Mouse (Mus musculus): ENCODE results near the gene Deaf1.

Gene Deaf1

GRCm38 (mm10) chr7:141339215-141339920 is 11.9 kb upstream of the Deaf1 start:
- DNase-seq, result no peak

- peak; percentile 91 for DNase-seq
Observed at GRCm38 (mm10) chr7:141338576-141339131, 11.2 kb upstream of the Deaf1 start, which contains the start of gene Eps8l2. Gene Eps8l2, plus strand, starts transcription at chr7:141338880.

GRCm38 (mm10) chr7:141337716-141338416 is 10.4 kb upstream of the Deaf1 start:
- DNase-seq, result peak; percentile 92

DNA sequence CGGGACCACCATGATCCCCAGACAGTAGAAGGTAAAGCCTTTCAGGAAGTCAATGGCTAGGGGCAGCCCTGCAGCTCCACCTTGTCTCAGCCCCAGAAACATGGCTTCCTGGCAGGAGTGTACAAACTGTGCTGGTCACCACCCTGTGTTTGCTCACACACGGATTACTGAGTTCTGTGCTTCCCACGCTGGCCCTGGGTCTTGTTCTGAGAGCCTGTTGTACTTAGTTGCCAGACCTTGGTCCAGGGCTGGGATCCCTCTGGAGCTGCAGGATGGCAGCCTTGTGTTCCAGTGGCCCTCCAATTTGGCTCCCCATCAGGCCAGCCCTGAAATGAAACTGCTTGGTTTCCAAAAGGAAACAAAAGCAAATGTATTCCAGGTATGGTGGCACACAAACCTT is 8.8 kb upstream of the Deaf1 start:
- DNase-seq, result peak; percentile 87

DNA sequence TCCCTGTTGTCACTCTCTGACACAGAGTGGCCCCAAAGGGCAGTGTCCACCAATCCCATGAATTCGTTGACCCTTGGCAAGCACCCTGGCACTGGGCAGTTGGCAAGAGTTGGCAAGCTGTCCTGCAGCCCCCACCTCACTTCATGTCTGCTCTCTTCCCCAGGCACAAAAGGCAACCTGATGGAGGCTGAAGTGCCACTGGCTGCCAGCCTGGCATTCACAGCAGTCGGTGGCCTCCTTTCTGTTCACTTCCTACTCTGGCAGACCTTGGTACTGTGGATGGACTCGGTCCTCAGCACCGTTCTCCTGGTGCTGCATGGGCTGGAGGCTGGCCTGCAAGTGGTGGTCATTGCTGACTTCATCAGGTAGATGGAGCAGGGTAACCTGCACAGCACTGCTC is 8.2 kb upstream of the Deaf1 start:
- DNase-seq, result peak; percentile 87

DNA sequence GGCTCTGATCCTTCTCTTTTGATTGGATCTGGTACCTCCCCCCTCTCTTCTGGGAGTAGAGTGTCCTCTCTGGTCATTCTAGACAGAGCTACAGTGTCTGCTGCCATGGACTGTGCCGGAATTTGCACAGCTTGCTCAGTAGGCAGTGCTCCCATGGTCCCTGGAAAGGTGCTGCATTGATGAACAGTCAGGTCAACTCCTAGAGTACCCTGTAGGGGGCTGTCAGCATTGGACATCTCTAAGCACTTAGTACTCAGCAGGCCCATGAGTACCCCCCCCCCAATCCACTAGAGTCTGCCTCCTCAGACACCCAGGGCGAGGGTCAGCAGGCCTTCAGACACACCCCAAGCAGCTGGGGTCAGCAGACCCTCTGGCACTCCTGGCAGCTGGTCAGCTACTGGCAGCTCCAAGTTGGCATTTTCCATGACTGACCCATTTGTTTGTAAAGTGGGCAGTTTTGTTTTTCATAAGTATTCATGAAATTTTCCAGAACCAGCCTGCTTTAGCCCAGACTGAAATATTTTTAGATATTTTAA is 7.6 kb upstream of the Deaf1 start:
- DNase-seq, result peak; percentile 87

DNA sequence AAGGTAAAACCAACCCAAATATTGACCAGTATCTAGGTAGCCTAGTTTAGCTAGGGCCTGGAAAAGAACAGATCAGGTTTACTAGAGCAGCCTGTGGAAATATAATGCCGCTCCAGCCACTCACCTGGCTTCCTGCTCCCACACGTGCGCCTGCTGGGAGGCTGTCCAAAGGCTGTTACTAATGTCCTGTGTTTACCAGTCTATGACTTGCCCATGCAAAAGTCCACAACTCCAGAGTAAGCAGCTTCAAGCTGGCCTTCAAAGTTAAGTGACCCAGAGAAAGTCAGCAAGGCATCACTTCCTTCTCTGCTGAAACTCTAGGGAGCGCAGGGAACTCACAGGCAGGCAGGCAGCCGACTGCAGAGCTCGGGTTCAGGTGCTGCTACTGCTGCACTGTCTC is 4.5 kb upstream of the Deaf1 start:
- no peak for DNase-seq

- DNase-seq, result no peak
Observed at GRCm38 (mm10) chr7:141330706-141331105, 3.2 kb upstream of the Deaf1 start.

DNA sequence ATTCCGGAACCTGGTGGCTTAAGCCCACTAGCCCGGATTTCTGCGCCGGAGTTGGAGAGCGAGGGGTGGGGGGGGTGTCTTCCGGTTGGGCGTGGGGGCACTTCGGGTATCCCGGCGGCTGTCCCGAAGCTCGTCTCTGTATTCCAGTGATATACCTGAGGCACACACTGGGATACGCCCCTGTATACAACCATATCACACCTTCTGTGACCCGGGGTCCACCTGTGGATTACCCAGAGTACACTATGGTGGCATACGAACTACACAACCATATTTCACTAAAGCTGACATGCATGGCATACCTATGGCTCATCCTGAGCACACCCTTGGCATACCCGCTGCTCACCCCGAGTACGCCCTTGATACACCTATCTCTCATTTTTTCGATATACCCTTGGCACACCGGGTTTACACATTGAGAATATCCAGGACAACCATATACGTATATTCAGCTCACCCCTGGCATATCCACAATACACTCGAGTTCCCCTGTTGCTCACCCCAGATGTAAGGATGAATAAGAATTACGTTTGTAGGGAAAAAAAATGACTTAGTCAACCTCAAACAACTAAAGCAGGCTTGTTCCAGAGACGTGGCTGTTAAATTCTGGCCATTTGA is 992 bp upstream of the Deaf1 start:
- DNase-seq, result no peak

- DNase-seq, result peak; percentile 96
Observed at GRCm38 (mm10) chr7:141326546-141327446, 694 bp downstream of the Deaf1 start.

GRCm38 (mm10) chr7:141324686-141325085 is 2.8 kb downstream of the Deaf1 start:
- DNase-seq, result no peak

DNA sequence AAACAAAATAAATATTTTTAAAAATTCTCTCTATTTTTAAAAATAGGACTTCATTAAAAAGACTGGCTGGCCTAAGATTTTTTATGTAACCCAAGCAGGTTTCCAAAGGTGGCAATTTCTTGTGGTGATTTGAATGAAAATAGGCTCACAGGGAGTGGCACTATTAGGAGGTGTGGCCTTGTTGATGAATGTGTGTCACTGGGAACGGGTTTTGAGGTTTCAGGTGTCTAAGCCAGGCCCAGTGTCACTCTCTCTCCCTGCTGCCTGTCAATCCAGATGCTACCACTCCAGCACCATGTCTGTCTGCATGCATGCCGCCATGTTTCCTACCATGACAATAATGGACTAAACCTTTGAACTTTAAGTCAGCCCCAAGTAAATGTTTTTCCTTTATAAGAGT is 8.0 kb downstream of the Deaf1 start:
- no peak for DNase-seq

DNA sequence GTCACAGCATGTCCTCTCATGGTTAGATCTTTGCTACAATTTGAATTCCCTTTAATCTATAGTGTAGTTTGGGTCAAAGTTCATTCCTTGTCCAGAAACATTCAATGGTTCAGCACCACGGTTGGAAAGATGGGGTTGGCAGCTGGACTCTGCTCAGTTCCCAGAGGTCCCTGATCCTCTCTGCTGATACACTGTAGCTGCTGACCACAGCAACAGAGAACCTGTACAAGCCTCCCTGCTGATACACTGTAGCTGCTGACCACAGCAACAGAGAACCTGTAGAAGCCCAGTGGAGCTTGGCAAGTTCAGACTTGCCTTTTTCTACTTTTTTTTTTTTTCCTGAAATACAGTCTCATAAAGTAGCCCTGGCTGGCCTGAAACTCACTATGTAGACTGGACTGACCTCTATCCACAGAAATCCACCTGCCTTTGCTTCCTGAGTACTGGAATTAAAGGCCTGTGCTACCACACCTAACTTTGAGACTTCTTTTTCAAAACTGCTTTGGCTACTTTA is 9.8 kb downstream of the Deaf1 start:
- no peak for DNase-seq

GRCm38 (mm10) chr7:141315974-141316373 is 11.5 kb downstream of the Deaf1 start:
- DNase-seq, result no peak

- DNase-seq, result no peak
Observed at GRCm38 (mm10) chr7:141315076-141315475, 12.4 kb downstream of the Deaf1 start.

GRCm38 (mm10) chr7:141314416-141314815 is 13.1 kb downstream of the Deaf1 start:
- no peak for DNase-seq

- DNase-seq, result no peak
Observed at GRCm38 (mm10) chr7:141304537-141304936, 23.0 kb downstream of the Deaf1 start.

- no peak for DNase-seq
Observed at GRCm38 (mm10) chr7:141302702-141303268, 24.7 kb downstream of the Deaf1 start.

DNA sequence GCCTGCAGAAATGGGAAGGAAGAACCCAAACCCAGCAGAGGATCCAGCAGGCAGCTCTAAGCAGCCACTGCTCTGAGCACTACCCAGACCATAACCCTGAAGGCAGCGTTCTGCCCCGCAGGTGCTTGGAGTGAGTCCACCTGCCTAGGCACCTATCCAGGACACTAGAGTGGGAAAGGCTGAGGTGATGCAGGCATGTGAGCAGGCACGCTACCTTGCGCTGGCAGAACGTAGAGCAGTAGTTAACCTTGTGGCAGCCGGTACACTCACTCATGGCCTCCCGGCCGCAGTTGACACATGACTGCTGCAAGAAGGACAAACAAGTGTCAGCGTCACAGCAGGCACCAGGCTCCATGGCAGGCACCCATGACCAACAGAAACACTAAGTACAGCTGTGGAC is 26.1 kb downstream of the Deaf1 start:
- DNase-seq, result no peak

- no peak for DNase-seq
Observed at GRCm38 (mm10) chr7:141299175-141299574, 28.3 kb downstream of the Deaf1 start.

- no peak for DNase-seq
Observed at GRCm38 (mm10) chr7:141297926-141298650, 29.4 kb downstream of the Deaf1 start.

Data from heart, adult 11 months (tissue).